Mouse (Mus musculus) ovary, postnatal 10 days (tissue): ENCODE measurements around the gene Cflar.

Experiments used
- DNase-seq: peaks from one replicate; pipeline ENCODE4 v3.0.0; 2022; ENCODE audit warnings: low spot score

Cflar gene

GRCm38 (mm10) chr1:58712076-58713061 lies 1.1 kb downstream of the Cflar start:
- DNase-seq = no peak

- peak; percentile 38 for DNase-seq
Observed at GRCm38 (mm10) chr1:58713081-58713892, 2.0 kb downstream of the Cflar start.

DNA sequence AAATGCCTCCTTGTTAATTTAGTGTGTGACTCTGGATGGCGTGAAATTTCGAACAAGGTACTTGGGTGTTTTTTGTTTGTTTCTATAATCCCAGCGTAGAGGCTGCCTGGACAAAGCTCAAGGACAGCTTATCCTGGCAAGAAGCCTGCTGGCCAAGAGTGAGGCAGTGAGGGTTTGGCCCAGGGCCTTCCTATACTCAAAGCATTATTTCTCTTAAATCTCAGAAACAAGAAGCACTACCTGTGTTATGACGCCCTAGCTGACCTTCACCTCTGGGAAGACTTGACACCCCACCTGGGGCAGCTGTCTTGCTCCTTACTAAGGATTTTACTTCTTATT lies 2.6 kb downstream of the Cflar start:
- DNase-seq = peak; percentile 48

- no peak for DNase-seq
Observed at GRCm38 (mm10) chr1:58714361-58714760, 3.1 kb downstream of the Cflar start.

DNA sequence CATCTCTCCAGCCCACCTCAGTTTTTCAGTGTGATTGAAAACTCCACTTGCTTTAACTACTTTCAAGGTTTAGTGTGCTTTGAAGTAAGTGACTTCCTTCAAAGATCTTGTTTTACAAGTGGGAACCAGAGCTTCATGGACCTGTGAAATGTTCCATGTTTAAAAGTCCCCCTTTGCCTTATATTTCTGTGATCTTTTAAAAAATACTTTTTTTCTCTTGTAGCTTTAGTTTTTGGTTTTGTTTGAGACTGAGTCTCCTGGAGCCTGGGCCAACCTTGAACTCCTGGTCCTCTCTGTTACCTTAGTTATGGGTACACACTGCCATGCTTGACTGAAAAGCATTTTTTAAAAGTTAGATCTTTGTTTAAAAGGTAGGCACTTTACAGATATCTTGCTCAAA lies 4.2 kb downstream of the Cflar start:
- DNase-seq = no peak

GRCm38 (mm10) chr1:58716162-58716882 lies 5.0 kb downstream of the Cflar start:
- DNase-seq = no peak

DNA sequence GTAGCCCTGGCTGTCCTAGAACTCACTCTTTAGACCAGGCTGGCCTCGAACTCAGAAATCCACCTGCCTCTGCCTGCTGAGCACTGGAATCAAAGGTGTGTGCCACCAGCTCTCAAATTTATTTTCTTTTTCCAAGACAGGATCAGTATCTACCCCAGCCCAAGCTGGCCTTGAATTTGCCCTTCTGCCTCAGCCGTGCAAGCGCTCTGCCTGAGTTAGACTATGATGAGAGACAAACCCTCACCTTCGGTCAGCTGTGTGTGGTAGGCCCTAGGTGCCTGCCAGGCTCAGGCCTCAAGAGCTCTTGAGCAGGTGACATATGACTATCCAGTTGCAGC lies 5.5 kb downstream of the Cflar start:
- DNase-seq = no peak

- DNase-seq = no peak
Observed at GRCm38 (mm10) chr1:58717589-58718270, 6.4 kb downstream of the Cflar start.

DNA sequence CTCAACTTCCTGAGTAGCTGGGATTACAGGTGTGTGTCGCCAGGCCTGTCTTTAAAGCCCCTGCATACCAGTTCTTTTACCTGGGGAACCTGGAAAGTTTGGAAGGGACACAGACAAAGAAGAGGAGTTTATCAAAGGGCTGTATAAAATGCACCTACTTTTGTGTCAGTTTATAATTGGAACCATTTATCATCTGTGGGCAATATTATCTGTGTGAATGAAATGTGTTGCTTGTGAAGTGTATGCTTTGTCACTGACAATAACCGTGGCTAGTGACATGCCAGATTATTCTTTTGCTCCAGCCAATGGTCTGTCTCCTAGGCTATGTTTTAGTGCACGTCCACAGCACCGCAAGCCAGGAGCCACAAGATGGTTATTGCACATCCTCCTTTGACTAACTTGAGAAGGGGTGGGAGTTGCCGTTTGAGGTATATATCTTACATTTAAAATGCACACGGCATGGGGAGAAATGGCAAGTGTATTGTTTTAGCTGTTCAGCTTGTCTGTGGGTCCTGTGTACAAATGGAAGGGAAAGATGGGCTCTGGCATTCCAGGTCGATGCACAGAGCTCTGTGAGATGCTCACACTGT lies 8.1 kb downstream of the Cflar start:
- DNase-seq = no peak

DNA sequence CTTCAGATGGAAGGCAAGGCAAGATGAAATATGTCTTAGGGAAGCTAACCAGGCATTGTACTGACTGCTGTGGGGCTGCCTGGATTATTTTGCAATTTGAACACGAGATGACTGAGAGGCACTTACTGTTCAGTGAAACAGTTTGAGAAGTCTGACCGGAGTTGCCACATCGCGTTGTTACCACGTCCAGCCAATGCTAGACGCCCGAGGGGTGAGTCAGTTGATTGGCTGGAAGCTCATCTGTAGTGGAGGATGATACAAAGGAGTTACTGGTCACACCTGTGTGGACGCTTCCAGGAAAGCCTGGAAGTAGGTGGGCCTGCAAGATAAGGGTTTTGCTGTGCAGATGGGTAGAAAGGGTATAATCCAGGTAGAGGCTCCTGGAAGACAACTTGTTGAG lies 8.8 kb downstream of the Cflar start:
- DNase-seq = no peak

GRCm38 (mm10) chr1:58720988-58721387 lies 9.7 kb downstream of the Cflar start:
- no peak for DNase-seq

GRCm38 (mm10) chr1:58722115-58722938 lies 11.0 kb downstream of the Cflar start:
- no peak for DNase-seq

- no peak for DNase-seq
Observed at GRCm38 (mm10) chr1:58723062-58723808, 11.9 kb downstream of the Cflar start.

DNA sequence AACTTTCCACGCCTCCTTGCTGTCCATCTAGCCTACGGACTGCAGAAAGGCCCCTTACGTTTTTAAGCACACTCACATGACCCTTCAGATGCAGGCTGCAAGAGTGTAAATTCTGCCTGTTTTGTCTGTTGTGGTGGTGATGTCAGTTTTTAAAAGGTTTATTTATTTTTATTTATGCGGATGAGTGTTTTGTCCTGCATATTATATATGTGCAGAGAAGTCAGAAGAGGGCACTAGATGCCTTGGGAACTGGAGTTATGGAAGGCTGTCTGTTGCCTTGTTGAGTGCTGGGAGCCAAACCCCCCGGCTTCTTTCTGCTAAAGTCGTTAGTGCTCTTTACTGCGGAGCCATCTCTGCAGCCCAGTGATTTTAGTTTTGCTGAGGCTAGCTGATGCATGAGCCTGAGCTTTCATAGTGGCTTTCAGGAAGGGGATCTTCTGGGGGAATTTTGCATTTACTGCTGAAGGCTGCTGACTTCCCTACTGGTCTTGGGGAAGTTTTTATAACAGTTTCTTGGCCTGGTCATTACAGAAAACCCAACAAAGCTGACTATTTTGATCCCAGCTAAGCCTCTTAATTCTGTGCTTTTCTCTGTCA lies 12.6 kb downstream of the Cflar start:
- DNase-seq = no peak

DNA sequence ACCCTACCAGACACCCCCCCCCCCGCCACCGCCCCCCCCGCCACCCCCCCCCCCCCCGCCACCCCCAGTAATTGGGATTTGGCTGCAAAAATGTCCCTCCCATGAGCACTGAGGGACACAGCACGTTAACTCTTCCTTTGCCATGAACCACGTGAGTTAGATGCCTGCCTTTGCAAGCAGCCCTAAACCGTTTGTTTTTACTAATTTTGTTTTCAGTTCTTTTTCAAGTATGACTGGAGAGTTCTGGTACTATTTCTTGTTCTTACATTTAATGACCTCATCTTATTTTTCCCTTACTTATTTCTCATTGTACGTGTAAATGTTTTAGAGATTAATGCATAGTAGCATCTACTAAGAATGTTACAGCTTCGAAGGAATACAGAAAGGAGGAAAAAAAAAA lies 13.2 kb downstream of the Cflar start:
- DNase-seq = no peak

GRCm38 (mm10) chr1:58725095-58725494 lies 13.8 kb downstream of the Cflar start:
- no peak for DNase-seq

GRCm38 (mm10) chr1:58725767-58726166 lies 14.5 kb downstream of the Cflar start:
- DNase-seq = no peak

- no peak for DNase-seq
Observed at GRCm38 (mm10) chr1:58727019-58727746, 15.9 kb downstream of the Cflar start.
